Mouse (Mus musculus) brain, embryonic 14.5 days (tissue): ENCODE data around the gene Hsd17b10. TPM values are rescaled to one million over a fixed set of nuclear protein-coding genes. Genes with fewer than 3 reads are reported as not detected.

Experiments used
- DNase-seq: peaks from one replicate; pipeline ENCODE4 v3.0.0-alpha.2; 2011; ENCODE audit warnings: low read depth
- CTCF ChIP-seq: fragments of 200-500 bp; IDR thresholded peaks from 2 replicates; pipeline ENCODE4 v1.5.1; 2012; ENCODE audit warnings: inconsistent platforms, mild to moderate bottlenecking, moderate library complexity, borderline replicate concordance; ENCODE audit not compliant: insufficient read depth, insufficient read length; ENCODE audit errors: extremely low read depth
- POLR2A ChIP-seq: fragments of 200-500 bp; IDR thresholded peaks from 2 replicates; pipeline ENCODE4 v1.6.1; 2012; ENCODE audit warnings: mild to moderate bottlenecking, inconsistent platforms, borderline replicate concordance; ENCODE audit not compliant: poor library complexity, insufficient read depth, insufficient read length, severe bottlenecking; ENCODE audit errors: extremely low read depth
- polyA plus RNA-seq: library from polyadenylated mRNA; depleted of rRNA; stranded (reverse); fragments of >200 nt; gene quantifications from 2 replicates; pipeline ENCODE4 v1.2.3, GENCODE M21; 2012; rRNA removed

The Hsd17b10 gene
- polyA plus RNA-seq, 1 experiment, result 58.6 TPM

GRCm38 (mm10) chrX:152047230-152047629, 45.6 kb downstream of the Hsd17b10 start:
- peak; percentile 20 for DNase-seq
- TF ChIP-seq CTCF (peak; percentile 34; the same call in 1 of the 2 replicates), POLR2A (no peak)

- no peak for DNase-seq
- TF ChIP-seq CTCF, result no peak
- TF ChIP-seq POLR2A, result no peak
These were observed 50.9 kb downstream of the Hsd17b10 start for GRCm38 (mm10) chrX:152052546-152052945.

Other genes with a start within 250 kb of the Hsd17b10 start
- 106 and 140 TPM in 2 replicates for gene Huwe1, start 201.0 kb upstream of the Hsd17b10 start, polyA plus RNA-seq
- gene Ribc1, start 14.4 kb downstream of the Hsd17b10 start, polyA plus RNA-seq, result 0.82 and 2.7 TPM in 2 replicates
- gene Smc1a, start 14.6 kb downstream of the Hsd17b10 start, polyA plus RNA-seq, result 60.0 and 71.8 TPM in 2 replicates
- 8.2 and 12.7 TPM in 2 replicates for gene Iqsec2, start 142.4 kb downstream of the Hsd17b10 start, polyA plus RNA-seq
- 43.6 and 57.9 TPM in 2 replicates for gene Kdm5c, start 231.2 kb downstream of the Hsd17b10 start, polyA plus RNA-seq